Mouse (Mus musculus) CH12.LX (cell line): ENCODE measurements around the gene Grap.

ENCODE experiments used
- CTCF ChIP-seq, 2 experiments: IDR thresholded peaks in 1 of 2; conservative IDR thresholded peaks in 1 of 2; 2 replicates each; pipeline ENCODE4 v1.5.1; 2011 to 2012; ENCODE audit warnings: low read depth in 2 of 2, low read length in 2 of 2, improper control_type of control experiment in 1 of 2, inconsistent platforms in 1 of 2, mild to moderate bottlenecking in 1 of 2, moderate library complexity in 1 of 2
- E2F4 ChIP-seq: IDR thresholded peaks from 2 replicates; pipeline ENCODE4 v1.6.1; 2011; ENCODE audit warnings: low read depth, low read length, improper control_type of control experiment; ENCODE audit not compliant: insufficient replicate concordance
- EP300 ChIP-seq: IDR thresholded peaks from 2 replicates; pipeline ENCODE4 v1.6.1; 2011; ENCODE audit warnings: low read length, improper control_type of control experiment
- GABPA ChIP-seq: IDR thresholded peaks from 2 replicates; pipeline ENCODE4 v1.6.1; 2012; ENCODE audit warnings: low read depth, low read length, improper control_type of control experiment, inconsistent platforms; ENCODE audit not compliant: insufficient replicate concordance
- JUND ChIP-seq: conservative IDR thresholded peaks from 2 replicates; pipeline ENCODE4 v1.6.1; 2011; ENCODE audit warnings: low read depth, low read length, improper control_type of control experiment
- KAT2A ChIP-seq: IDR thresholded peaks from 2 replicates; pipeline ENCODE4 v1.6.1; 2012; ENCODE audit warnings: low read length, improper control_type of control experiment, inconsistent platforms; ENCODE audit not compliant: insufficient replicate concordance
- MEF2A ChIP-seq: IDR thresholded peaks from 2 replicates; pipeline ENCODE4 v1.6.1; 2014; ENCODE audit warnings: low read depth, mild to moderate bottlenecking, inconsistent platforms, low read length, improper control_type of control experiment, borderline replicate concordance
- NRF1 ChIP-seq: IDR thresholded peaks from 2 replicates; pipeline ENCODE4 v1.6.1; 2014; ENCODE audit warnings: low read depth, mild to moderate bottlenecking, inconsistent platforms, low read length, improper control_type of control experiment, moderate library complexity
- POLR2A ChIP-seq: IDR thresholded peaks from 2 replicates; pipeline ENCODE4 v1.6.1; 2011; ENCODE audit warnings: low read depth, mild to moderate bottlenecking, improper control_type of control experiment, low read length
- UBTF ChIP-seq: IDR thresholded peaks from 2 replicates; pipeline ENCODE4 v1.6.1; 2012; ENCODE audit warnings: low read depth, mild to moderate bottlenecking, inconsistent platforms, low read length, improper control_type of control experiment, moderate library complexity
- ZC3H11A ChIP-seq: IDR thresholded peaks from 2 replicates; pipeline ENCODE4 v1.6.1; 2012; ENCODE audit warnings: low read depth, mild to moderate bottlenecking, inconsistent platforms, low read length, improper control_type of control experiment

DNA sequence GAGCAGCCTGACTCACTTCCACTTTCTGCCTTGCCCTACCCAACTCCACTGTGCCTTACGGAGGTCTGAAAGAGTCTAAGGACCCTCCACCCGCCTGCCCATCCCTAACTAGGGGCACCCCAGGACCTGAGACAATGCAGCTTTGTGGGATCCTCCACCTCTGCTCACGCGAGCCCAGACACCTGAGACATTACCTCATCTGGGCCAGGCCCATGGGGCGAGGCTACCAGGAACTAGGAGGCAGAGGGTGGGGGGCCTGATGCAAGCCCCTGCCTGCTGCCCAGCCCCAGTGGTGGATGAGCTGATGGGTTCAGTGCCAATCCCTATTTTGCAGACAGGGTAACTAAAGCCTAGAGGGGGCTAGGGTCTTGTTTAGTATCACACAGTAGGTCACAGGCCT lies 46.4 kb downstream of the Grap start:
- no peak for TF ChIP-seq KAT2A
- no peak for TF ChIP-seq CTCF (conservative IDR thresholded peaks at IDR 0.05 in 1 of 2, IDR thresholded peaks at IDR 0.05 in 1 of 2; ENCODE audit: low read depth in 2 of 2, low read length in 2 of 2)
- TF ChIP-seq POLR2A: no peak
- TF ChIP-seq UBTF: no peak
- no peak for TF ChIP-seq E2F4
- no peak for TF ChIP-seq NRF1
- TF ChIP-seq GABPA: no peak
- TF ChIP-seq JUND: no peak
- TF ChIP-seq ZC3H11A: no peak
- no peak for TF ChIP-seq EP300
- TF ChIP-seq MEF2A: no peak
